ENCODE assay signal across 8 mouse cellular contexts in the genomic region with DNA sequence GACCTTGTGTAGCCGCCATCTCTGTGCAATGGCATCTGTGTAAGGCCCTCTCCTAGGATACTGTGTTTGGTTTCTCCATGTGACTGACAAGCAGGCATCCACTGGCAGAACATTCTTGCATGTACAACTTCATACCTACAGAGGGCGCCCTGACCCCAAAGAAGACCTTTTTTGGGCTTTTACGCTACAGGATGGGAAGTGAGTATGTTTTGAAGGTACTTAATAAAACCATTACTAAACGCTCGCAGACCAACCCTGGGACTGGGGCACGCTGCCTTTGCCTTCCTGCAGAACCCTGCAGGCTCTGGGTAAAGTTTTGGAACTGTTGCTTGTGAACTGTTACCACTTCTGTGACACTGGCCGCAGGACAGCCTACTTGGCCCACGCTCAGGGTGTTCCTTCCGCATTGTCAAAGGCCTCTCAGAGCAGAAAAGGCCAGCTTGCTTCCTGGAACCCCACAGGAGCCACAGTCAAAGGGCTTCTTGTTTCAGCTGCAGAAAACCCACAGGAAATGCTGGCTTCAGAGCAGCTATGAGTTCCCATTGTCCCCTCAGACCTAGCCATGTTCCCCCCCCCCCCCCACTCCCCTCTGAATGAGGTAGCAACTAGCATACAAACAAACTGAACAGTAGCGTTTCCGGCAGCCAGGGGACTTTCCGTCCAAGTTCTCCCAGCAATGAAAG. TPM values are rescaled to one million over a fixed set of nuclear protein-coding genes. Genes with fewer than 3 reads are reported as not detected.
DNase-seq lines count a peak whose midpoint lies in the region; ATAC-seq and TF ChIP-seq lines count a peak whose summit lies in the region.

No protein-coding gene starts in this region.

- POLR2A ChIA-PET in Patski (lab: Charles Lee): interaction anchor here (0.6 kb wide), 1 partner anchor 8 kb away, joined by 4 read pairs; no protein-coding TSS in a partner anchor

- in situ Hi-C loops in Patski (cut with MboI; ENCODE audit: low pct_unique_long_range_greater_than_20kb): loop anchor here (5.0 kb wide), 1 partner anchor 805 kb away; no protein-coding TSS in a partner anchor

- WGBS in cerebellum, adult 2 months: 19% methylated on average over 12 of the region's 12 CpGs
- WGBS in hindbrain, embryonic 12.5 days: 35% methylated on average over 12 of the region's 12 CpGs
- 21% methylated on average over 12 of the region's 12 CpGs for WGBS in lung, embryonic 16.5 days

- H3K9ac ChIP-seq in hindbrain, embryonic 12.5 days: no peak overlapping the region
- H3K9ac ChIP-seq in lung, embryonic 16.5 days (ENCODE audit: low read length): peak overlapping the region; percentile 47; the same call in 1 of the 2 replicates

- no peak overlapping the region; the same call in 1 of the 2 replicates for H3K4me2 ChIP-seq in hindbrain, embryonic 12.5 days (replicated peaks)
- H3K4me2 ChIP-seq in lung, embryonic 16.5 days (ENCODE audit: low read depth, low read length): peak overlapping the region; percentile 43

- H3K9me3 ChIP-seq in hindbrain, embryonic 12.5 days (replicated peaks): no peaks in the 10 kb centered on the region
- H3K9me3 ChIP-seq in lung, embryonic 16.5 days (ENCODE audit: control insufficient read depth, low read length): no peaks in the 10 kb centered on the region

- no peak overlapping the region for H3K27ac ChIP-seq in cerebellum, adult 2 months (ENCODE audit: insufficient read depth, low read length)
- H3K27ac ChIP-seq in hindbrain, embryonic 12.5 days: peak overlapping the region; percentile 55; the same call in 1 of the 2 replicates
- H3K27ac ChIP-seq in lung, embryonic 16.5 days (ENCODE audit: low read length): peak overlapping the region; percentile 89

- DNase-seq in Patski (ENCODE audit: low read depth, low spot score): no peak
- DNase-seq in cerebellum, adult 2 months: peak; percentile 66 to 68
- DNase-seq in frontal cortex, postnatal 14 days (ENCODE audit: low spot score in 2 of 2): peak; percentile 52 to 79
- DNase-seq in layer of hippocampus, postnatal 10 days (ENCODE audit: low spot score in 2 of 2): peak; percentile 72 to 79
- DNase-seq in ovary, postnatal 14 days (ENCODE audit: low spot score): peak; percentile 50
- peak; percentile 75 for DNase-seq in thymus, postnatal 4 days

- H3K27me3 ChIP-seq in Patski: peaks cover 13% of the 10 kb centered on the region
- H3K27me3 ChIP-seq in cerebellum, adult 2 months (ENCODE audit: control insufficient read depth, insufficient read depth, low read length): no peaks in the 10 kb centered on the region
- H3K27me3 ChIP-seq in hindbrain, embryonic 12.5 days: peaks cover 3% of the 10 kb centered on the region; the same call in 1 of the 2 replicates
- H3K27me3 ChIP-seq in lung, embryonic 16.5 days (ENCODE audit: control insufficient read depth, insufficient read depth, low read depth, low read length): no peaks in the 10 kb centered on the region

- no peak overlapping the region for H3K4me3 ChIP-seq in cerebellum, adult 2 months (replicated peaks; ENCODE audit: insufficient read depth, low read depth, low read length)
- H3K4me3 ChIP-seq in hindbrain, embryonic 12.5 days: no peak overlapping the region
- peak overlapping the region; percentile 12; the same call in 1 of the 2 replicates for H3K4me3 ChIP-seq in lung, embryonic 16.5 days (ENCODE audit: low read length)

- CTCF ChIA-PET in Patski (lab: Charles Lee): interaction anchor here (0.7 to 1.5 kb wide), 5 partner anchors 9 to 780 kb away, joined by 3 read pairs; no protein-coding TSS in a partner anchor

- H3K4me1 ChIP-seq in cerebellum, adult 2 months (ENCODE audit: control insufficient read depth, insufficient read depth, low read length): peaks cover 9% of the 10 kb centered on the region
- H3K4me1 ChIP-seq in hindbrain, embryonic 12.5 days: peaks cover 14% of the 10 kb centered on the region; the same call in 1 of the 2 replicates
- H3K4me1 ChIP-seq in lung, embryonic 16.5 days (replicated peaks; ENCODE audit: control insufficient read depth, insufficient read depth, low read length): peaks cover 13% of the 10 kb centered on the region

- no peak for TF ChIP-seq POLR2A in cerebellum, adult 2 months (IDR thresholded peaks at IDR 0.05; ENCODE audit: borderline replicate concordance, insufficient read depth, low read length)

- peak; percentile 83 for TF ChIP-seq CTCF in Patski (IDR thresholded peaks at IDR 0.05)
- peak; percentile 77 for TF ChIP-seq CTCF in cerebellum, adult 2 months (IDR thresholded peaks at IDR 0.05; ENCODE audit: borderline replicate concordance, insufficient read depth, low read depth, low read length)

- ATAC-seq in Patski: no peak
- ATAC-seq in hindbrain, embryonic 12.5 days (ENCODE audit: low FRiP score): peak; percentile 43; the same call in 1 of the 2 replicates
- peak; percentile 89 for ATAC-seq in lung, embryonic 16.5 days (ENCODE audit: low read depth)

- H3K36me3 ChIP-seq in hindbrain, embryonic 12.5 days: no peaks in the 10 kb centered on the region
- H3K36me3 ChIP-seq in lung, embryonic 16.5 days (ENCODE audit: control insufficient read depth, insufficient read depth, low read length): no peaks in the 10 kb centered on the region

RNA-seq across cellular contexts. Expression of a gene that starts 13.1 kb away (rescaled TPM):
- polyA plus RNA-seq in Patski (2021): 0.06 TPM
- polyA plus RNA-seq in cerebellum, adult 2 months (2012; rRNA removed): 1.2 and 1.4 TPM in 2 replicates
- 2.7 and 2.8 TPM in 2 replicates for polyA plus RNA-seq in hindbrain, embryonic 12.5 days (2016; fragmentation: Nextera tagmentation; extraction: Ambion mirVana)
- total RNA-seq in layer of hippocampus, postnatal 10 days (2021): 1 to 10 TPM; 4.7 to 5.2 TPM
- polyA plus RNA-seq in lung, embryonic 16.5 days (2015; fragmentation: Nextera tagmentation; extraction: Ambion mirVana): 2.6 and 2.8 TPM in 2 replicates

RNA-seq across cellular contexts. Expression of a gene that starts 54.3 kb away (rescaled TPM):
- polyA plus RNA-seq in Patski (2021): 87.7 TPM
- 185 and 201 TPM in 2 replicates for polyA plus RNA-seq in cerebellum, adult 2 months (2012; rRNA removed)
- polyA plus RNA-seq in hindbrain, embryonic 12.5 days (2016; fragmentation: Nextera tagmentation; extraction: Ambion mirVana): 141 and 145 TPM in 2 replicates
- 10 to 100 TPM; 88.3 to 90.9 TPM for total RNA-seq in layer of hippocampus, postnatal 10 days (2021)
- polyA plus RNA-seq in lung, embryonic 16.5 days (2015; fragmentation: Nextera tagmentation; extraction: Ambion mirVana): 108 and 112 TPM in 2 replicates
